In genomic region chr17:24707801-24708425, GRCm38 (mm10) we compare ENCODE assay signal across 8 mouse cellular contexts. TPM values are rescaled to one million over a fixed set of nuclear protein-coding genes. Genes with fewer than 3 reads are reported as not detected.
DNase-seq lines count a peak whose midpoint lies in the region; ATAC-seq and TF ChIP-seq lines count a peak whose summit lies in the region.

No protein-coding gene starts in this region.

- no peak for ATAC-seq in G1E (ENCODE audit: extremely low read depth, insufficient number of reproducible peaks, low FRiP score, poor library complexity, severe bottlenecking)
- peak; percentile 53 for ATAC-seq in forebrain, embryonic 16.5 days
- peak; percentile 63 for ATAC-seq in liver, embryonic 15.5 days (ENCODE audit: insufficient read depth)

- H3K27me3 ChIP-seq in heart, embryonic 10.5 days (ENCODE audit: insufficient read depth, poor library complexity, severe bottlenecking): no peaks in the 10 kb centered on the region
- H3K27me3 ChIP-seq in G1E (ENCODE audit: insufficient read depth, low read length): no peaks in the 10 kb centered on the region
- no peaks in the 10 kb centered on the region for H3K27me3 ChIP-seq in forebrain, embryonic 16.5 days (replicated peaks; ENCODE audit: control insufficient read depth, insufficient read depth, low read length)
- H3K27me3 ChIP-seq in liver, embryonic 15.5 days: no peaks in the 10 kb centered on the region

- peak overlapping the region; percentile 72 for H3K4me3 ChIP-seq in heart, embryonic 10.5 days
- H3K4me3 ChIP-seq in G1E (ENCODE audit: low read depth, low read length): peak overlapping the region; percentile 75
- peak overlapping the region; percentile 93 for H3K4me3 ChIP-seq in forebrain, embryonic 16.5 days (replicated peaks; ENCODE audit: low read length)
- H3K4me3 ChIP-seq in liver, embryonic 15.5 days (replicated peaks): peak overlapping the region; percentile 78

- no peak for TF ChIP-seq CTCF in G1E (IDR thresholded peaks at IDR 0.05; ENCODE audit: low read depth, low read length)

- H3K4me1 ChIP-seq in heart, embryonic 10.5 days: peaks cover 13% of the 10 kb centered on the region
- peaks cover 30% of the 10 kb centered on the region for H3K4me1 ChIP-seq in G1E (ENCODE audit: insufficient read depth, low read depth, low read length)
- H3K4me1 ChIP-seq in forebrain, embryonic 16.5 days (replicated peaks; ENCODE audit: control insufficient read depth, insufficient read depth, low read length): peaks cover 16% of the 10 kb centered on the region
- H3K4me1 ChIP-seq in liver, embryonic 15.5 days (replicated peaks): peaks cover 34% of the 10 kb centered on the region

- 8% methylated on average over 24 of the region's 24 CpGs for WGBS in heart, embryonic 10.5 days
- WGBS in forebrain, embryonic 16.5 days: 6% methylated on average over 24 of the region's 24 CpGs
- 2% methylated on average over 24 of the region's 24 CpGs for WGBS in liver, embryonic 15.5 days (ENCODE audit: insufficient replicate concordance)

- peak overlapping the region; percentile 92 for H3K4me2 ChIP-seq in forebrain, embryonic 16.5 days (ENCODE audit: low read length)
- H3K4me2 ChIP-seq in liver, embryonic 15.5 days: peak overlapping the region; percentile 83

- H3K36me3 ChIP-seq in heart, embryonic 10.5 days: peaks cover 22% of the 10 kb centered on the region
- H3K36me3 ChIP-seq in G1E (replicated peaks): peaks cover 34% of the 10 kb centered on the region
- peaks cover 8% of the 10 kb centered on the region for H3K36me3 ChIP-seq in forebrain, embryonic 16.5 days (ENCODE audit: control insufficient read depth, insufficient read depth)
- peaks cover 16% of the 10 kb centered on the region for H3K36me3 ChIP-seq in liver, embryonic 15.5 days (replicated peaks)

- DNase-seq in heart, embryonic 10.5 days (ENCODE audit: low spot score): no peak
- DNase-seq in heart, postnatal 14 days: no peak
- DNase-seq in G1E (ENCODE audit: low spot score): no peak
- DNase-seq in testis, postnatal 10 days (ENCODE audit: low spot score): peak; percentile 54
- DNase-seq in thymus, postnatal 4 days: no peak
- DNase-seq in ovary, postnatal 36 days (ENCODE audit: low spot score): no peak

- peak overlapping the region; percentile 78 for H3K9ac ChIP-seq in forebrain, embryonic 16.5 days (replicated peaks; ENCODE audit: low read depth, low read length)
- H3K9ac ChIP-seq in liver, embryonic 15.5 days: peak overlapping the region; percentile 70

- H3K9me3 ChIP-seq in heart, embryonic 10.5 days: no peaks in the 10 kb centered on the region
- H3K9me3 ChIP-seq in G1E (replicated peaks): no peaks in the 10 kb centered on the region
- H3K9me3 ChIP-seq in forebrain, embryonic 16.5 days (ENCODE audit: control insufficient read depth, low read length): no peaks in the 10 kb centered on the region
- no peaks in the 10 kb centered on the region for H3K9me3 ChIP-seq in liver, embryonic 15.5 days (replicated peaks)

- H3K27ac ChIP-seq in heart, embryonic 10.5 days: peak overlapping the region; percentile 87
- peak overlapping the region; percentile 82 for H3K27ac ChIP-seq in forebrain, embryonic 16.5 days (ENCODE audit: low read length)
- peak overlapping the region; percentile 89 for H3K27ac ChIP-seq in liver, embryonic 15.5 days (replicated peaks)

- intact Hi-C loops in heart, postnatal 14 days (cut with DNase I): no loop called here

RNA-seq across cellular contexts. Expression of gene Tbl3, which starts 0.5 kb away (rescaled TPM):
- 79.1 and 100 TPM in 2 replicates for polyA plus RNA-seq in heart, embryonic 10.5 days (2016; fragmentation: Nextera tagmentation; extraction: Ambion mirVana)
- total RNA-seq in heart, postnatal 14 days (2021): 10 to 100 TPM; 16.8 to 19.5 TPM
- total RNA-seq in G1E (2014; fragmentation: Nextera tagmentation) (9.2 and 17.8 TPM in 2 replicates), G1E (2017) (27.7 and 34.0 TPM in 2 replicates)
- polyA plus RNA-seq in G1E (2012): 15.6 and 25.2 TPM in 2 replicates
- polyA plus RNA-seq in forebrain, embryonic 16.5 days (2015; fragmentation: Nextera tagmentation; extraction: Ambion mirVana): 83.7 and 85.5 TPM in 2 replicates
- polyA plus RNA-seq in liver, embryonic 15.5 days (2015; fragmentation: Nextera tagmentation; extraction: Ambion mirVana): 35.0 and 40.6 TPM in 2 replicates

RNA-seq across cellular contexts. Expression of gene Rnf151, which starts 9.9 kb away (rescaled TPM):
- polyA plus RNA-seq in heart, embryonic 10.5 days (2016; fragmentation: Nextera tagmentation; extraction: Ambion mirVana): 0.20 and 0.33 TPM in 2 replicates
- not detected for total RNA-seq in heart, postnatal 14 days (2021)
- total RNA-seq in G1E (2014; fragmentation: Nextera tagmentation) (not detected in 2 replicates), G1E (2017) (0.23 TPM in 1 of 2 replicates, not detected in the other)
- polyA plus RNA-seq in G1E (2012): 0.13 and 0.17 TPM in 2 replicates
- polyA plus RNA-seq in forebrain, embryonic 16.5 days (2015; fragmentation: Nextera tagmentation; extraction: Ambion mirVana): not detected in 2 replicates
- polyA plus RNA-seq in liver, embryonic 15.5 days (2015; fragmentation: Nextera tagmentation; extraction: Ambion mirVana): not detected in 2 replicates

RNA-seq across cellular contexts. Expression of gene Rps2, which starts 10.0 kb away (rescaled TPM):
- 1,171 and 1,258 TPM in 2 replicates for polyA plus RNA-seq in heart, embryonic 10.5 days (2016; fragmentation: Nextera tagmentation; extraction: Ambion mirVana)
- 100 to 1,000 TPM; 673 to 751 TPM for total RNA-seq in heart, postnatal 14 days (2021)
- total RNA-seq in G1E (2014; fragmentation: Nextera tagmentation) (3,970 and 4,105 TPM in 2 replicates), G1E (2017) (950 and 975 TPM in 2 replicates)
- polyA plus RNA-seq in G1E (2012): 2,688 and 3,723 TPM in 2 replicates
- 787 and 797 TPM in 2 replicates for polyA plus RNA-seq in forebrain, embryonic 16.5 days (2015; fragmentation: Nextera tagmentation; extraction: Ambion mirVana)
- polyA plus RNA-seq in liver, embryonic 15.5 days (2015; fragmentation: Nextera tagmentation; extraction: Ambion mirVana): 1,043 and 1,068 TPM in 2 replicates

RNA-seq across cellular contexts. Expression of gene Noxo1, which starts 11.9 kb away (rescaled TPM):
- polyA plus RNA-seq in heart, embryonic 10.5 days (2016; fragmentation: Nextera tagmentation; extraction: Ambion mirVana): 0.78 and 0.79 TPM in 2 replicates
- 1 to 10 TPM in 1 of 2 experiments, under 1 TPM in 1; 0.96 to 1.0 TPM for total RNA-seq in heart, postnatal 14 days (2021)
- total RNA-seq in G1E (2014; fragmentation: Nextera tagmentation) (1.4 TPM in 1 of 2 replicates, not detected in the other), G1E (2017) (1.0 and 1.1 TPM in 2 replicates)
- polyA plus RNA-seq in G1E (2012): 0.72 and 0.87 TPM in 2 replicates
- polyA plus RNA-seq in forebrain, embryonic 16.5 days (2015; fragmentation: Nextera tagmentation; extraction: Ambion mirVana): 2.0 and 2.7 TPM in 2 replicates
- polyA plus RNA-seq in liver, embryonic 15.5 days (2015; fragmentation: Nextera tagmentation; extraction: Ambion mirVana): 0.14 and 0.16 TPM in 2 replicates

RNA-seq across cellular contexts. Expression of gene Gfer, which starts 12.0 kb away (rescaled TPM):
- 38.3 and 49.4 TPM in 2 replicates for polyA plus RNA-seq in heart, embryonic 10.5 days (2016; fragmentation: Nextera tagmentation; extraction: Ambion mirVana)
- total RNA-seq in heart, postnatal 14 days (2021): 10 to 100 TPM; 15.9 to 16.2 TPM
- total RNA-seq in G1E (2014; fragmentation: Nextera tagmentation) (10.5 and 15.7 TPM in 2 replicates), G1E (2017) (34.1 and 46.4 TPM in 2 replicates)
- polyA plus RNA-seq in G1E (2012): 149 and 184 TPM in 2 replicates
- polyA plus RNA-seq in forebrain, embryonic 16.5 days (2015; fragmentation: Nextera tagmentation; extraction: Ambion mirVana): 35.0 and 35.4 TPM in 2 replicates
- polyA plus RNA-seq in liver, embryonic 15.5 days (2015; fragmentation: Nextera tagmentation; extraction: Ambion mirVana): 22.8 and 25.2 TPM in 2 replicates
